Mouse (Mus musculus): ENCODE data around the gene Entpd3.

DNA sequence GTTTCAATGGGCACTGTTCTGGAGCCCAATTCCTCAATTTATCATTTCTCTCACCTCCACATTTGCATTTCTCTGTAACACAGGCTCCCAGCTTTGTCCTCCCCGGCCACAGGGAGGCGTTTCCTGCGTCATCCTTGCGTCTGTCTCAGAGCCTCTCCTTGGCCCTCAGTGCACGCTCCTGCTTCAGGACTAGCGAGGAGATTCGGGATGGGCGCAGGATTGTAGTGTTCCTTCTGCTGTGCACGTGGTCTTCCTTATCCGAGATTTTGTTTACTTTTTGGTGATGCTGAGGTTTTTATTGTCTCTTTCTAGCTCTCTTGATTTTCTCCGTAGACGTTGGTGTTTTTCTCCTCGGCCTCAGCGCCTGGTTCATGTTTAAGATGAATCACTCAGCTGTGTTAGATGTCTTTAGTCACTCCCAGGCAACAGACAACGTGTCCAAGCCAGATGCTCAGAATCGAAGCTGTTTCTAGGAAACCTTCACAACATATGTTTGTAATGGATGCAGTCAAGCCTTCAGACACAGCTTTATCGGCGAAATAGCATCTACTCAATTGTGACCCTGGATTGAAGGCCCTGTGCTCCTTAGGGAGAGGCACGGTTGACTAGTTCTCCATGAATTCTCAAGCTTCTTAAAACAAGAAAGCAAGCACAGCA lies 20.0 kb upstream of the Entpd3 start:
- TF ChIP-seq EP300 (IDR thresholded peaks at IDR 0.05; ENCODE audit: low read depth) (no peak), CTCF (IDR thresholded peaks at IDR 0.05; ENCODE audit: low read depth) (no peak)

All from liver, postnatal 0 days (tissue).